Mouse (Mus musculus) erythroid progenitor cell, adult 5-6 weeks (primary cell): Measurements from ENCODE around the gene Ddx1. TPM values are rescaled to one million over a fixed set of nuclear protein-coding genes. Genes with fewer than 3 reads are reported as not detected.

Experiments used
- ATAC-seq: replicated peaks from 2 replicates; pipeline ENCODE4 v1.8.0; 2016; ENCODE audit warnings: moderate number of reproducible peaks, mild to moderate bottlenecking, moderate TSS enrichment, inconsistent platforms; ENCODE audit not compliant: poor library complexity, low FRiP score, severe bottlenecking
- total RNA-seq, 2 experiments: library from RNA; stranded (forward) in 1 of 2; stranded (reverse) in 1 of 2; fragments of 150-400 nt in 1 of 2; fragments of 186-747, 209-891 nt in 1 of 2; gene quantifications; 2 replicates each; pipeline versions ENCODE4 v1.2.3 to v1.2.4; 2015 to 2017; ENCODE audit warnings: low replicate concordance in 2 of 2

Gene Ddx1
- total RNA-seq, 2 experiments from 2014 or later, result 22.6 to 44.0 TPM

DNA sequence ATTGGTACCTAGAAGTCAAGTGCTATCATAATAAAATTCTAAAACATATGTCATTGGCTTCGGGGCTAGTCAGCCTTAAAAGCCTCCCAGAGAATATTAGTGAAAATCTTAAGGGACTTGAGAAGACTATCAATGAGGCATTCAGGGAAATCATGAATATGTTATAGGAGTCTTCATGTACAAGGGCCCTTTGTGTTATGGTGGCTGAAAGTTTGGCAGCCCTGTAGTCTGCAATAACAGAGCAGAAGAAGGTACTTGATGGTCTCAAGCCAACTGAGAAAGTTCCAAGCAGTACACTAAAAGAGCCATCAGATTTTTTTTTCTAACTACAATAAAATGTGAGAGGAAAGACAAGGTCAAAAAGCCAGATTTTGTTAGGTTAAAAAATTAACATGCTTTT, 80.9 kb downstream of the Ddx1 start:
- ATAC-seq, result no peak

GRCm38 (mm10) chr12:13167116-13167515, 81.9 kb downstream of the Ddx1 start:
- no peak for ATAC-seq

Other genes starting within 250 kb of the Ddx1 start
- 6.7 and 9.7 TPM in 2 replicates for gene Nbas, start 19.9 kb upstream of the Ddx1 start, total RNA-seq (2015; ENCODE audit: low replicate concordance)
- gene Nbas, start 19.9 kb upstream of the Ddx1 start, total RNA-seq (2017; ENCODE audit: low replicate concordance), result 5.7 and 8.9 TPM in 2 replicates